Mouse (Mus musculus): Measurements from ENCODE around the gene Fut2. TPM values are rescaled to one million over a fixed set of nuclear protein-coding genes. Genes with fewer than 3 reads are reported as not detected.

The Fut2 gene
- 0.32 TPM in 1 of 2 replicates, not detected in the other for total RNA-seq (2014; rRNA removed)
- 0.15 and 0.67 TPM in 2 replicates for polyA plus RNA-seq (2015; fragmentation: Nextera tagmentation; extraction: Ambion mirVana)

GRCm38 (mm10) chr7:45666161-45666560 lies at the start of gene Fut2:
Gene Fut2 (minus strand): TSS chr7:45666394.
- DNase-seq (ENCODE audit: low spot score) = no peak
- TF ChIP-seq CTCF (IDR thresholded peaks at IDR 0.05; ENCODE audit: low read depth) = no peak
- 86% methylated on average over 7 of the region's 7 CpGs for WGBS
- no peak within 1 kb of the TSS for H3K9ac ChIP-seq (replicated peaks; ENCODE audit: low read length)
- H3K4me2 ChIP-seq (ENCODE audit: low read depth, low read length) = no peak within 1 kb of the TSS
- H3K9me3 ChIP-seq (ENCODE audit: low read length) = no peaks in the 10 kb centered on the region
- H3K27me3 ChIP-seq (ENCODE audit: insufficient read depth, low read length) = no peaks in the 10 kb centered on the region
- H3K36me3 ChIP-seq (ENCODE audit: insufficient read depth, low read length) = no peaks in the 10 kb centered on the region
- H3K4me3 ChIP-seq (ENCODE audit: low read length) = no peak within 1 kb of the TSS
- no peak within 1 kb of the TSS for H3K27ac ChIP-seq
- no peaks in the 10 kb centered on the region for H3K4me1 ChIP-seq (ENCODE audit: insufficient read depth, low read length)
- no peak for ATAC-seq

- H3K36me3 ChIP-seq (ENCODE audit: insufficient read depth, low read length) = peaks cover 34% of the 10 kb centered on the region
- peak within 1 kb of the TSS; percentile 69; the same call in 1 of the 2 replicates for H3K27ac ChIP-seq
- H3K4me2 ChIP-seq (ENCODE audit: low read depth, low read length) = peak within 1 kb of the TSS; percentile 93
- H3K4me3 ChIP-seq (ENCODE audit: low read length) = peak within 1 kb of the TSS; percentile 65
- TF ChIP-seq CTCF (IDR thresholded peaks at IDR 0.05; ENCODE audit: low read depth) = no peak
- peaks cover 27% of the 10 kb centered on the region for H3K4me1 ChIP-seq (ENCODE audit: insufficient read depth, low read length)
- H3K9me3 ChIP-seq (ENCODE audit: low read length) = no peaks in the 10 kb centered on the region
- DNase-seq (ENCODE audit: low spot score) = peak; percentile 99
- H3K27me3 ChIP-seq (ENCODE audit: insufficient read depth, low read length) = no peaks in the 10 kb centered on the region
- WGBS = 8% methylated on average over 34 of the region's 34 CpGs
- H3K9ac ChIP-seq (replicated peaks; ENCODE audit: low read length) = peak within 1 kb of the TSS; percentile 70
- peak; percentile 95 for ATAC-seq
Measured at GRCm38 (mm10) chr7:45715090-45715708, 49.0 kb upstream of the Fut2 start, which contains the start of gene Rpl18. Gene Rpl18 (plus strand): TSS chr7:45715457.

- no peak for TF ChIP-seq CTCF (IDR thresholded peaks at IDR 0.05; ENCODE audit: low read depth)
- DNase-seq (ENCODE audit: low spot score) (peak; percentile 6), ATAC-seq (no peak)
- Histone ChIP-seq H3K4me2 (ENCODE audit: low read depth, low read length) (peak overlapping the region; percentile 93), H3K36me3 (ENCODE audit: insufficient read depth, low read length) (peaks cover 29% of the 10 kb centered on the region), H3K27ac (peak overlapping the region; percentile 62; the same call in 1 of the 2 replicates), H3K27me3 (ENCODE audit: insufficient read depth, low read length) (no peaks in the 10 kb centered on the region), H3K9ac (replicated peaks; ENCODE audit: low read length) (peak overlapping the region; percentile 70), H3K9me3 (ENCODE audit: low read length) (no peaks in the 10 kb centered on the region), H3K4me3 (ENCODE audit: low read length) (peak overlapping the region; percentile 65), H3K4me1 (ENCODE audit: insufficient read depth, low read length) (peaks cover 30% of the 10 kb centered on the region)
- WGBS = 10% methylated on average over 14 of the region's 14 CpGs
Measured at GRCm38 (mm10) chr7:45714630-45715089, 48.5 kb upstream of the Fut2 start.

GRCm38 (mm10) chr7:45713881-45714520 lies 47.8 kb upstream of the Fut2 start:
- no peak overlapping the region for H3K27ac ChIP-seq
- WGBS = 84% methylated on average over 6 of the region's 6 CpGs
- peak overlapping the region; percentile 70; the same call in 1 of the 2 replicates for H3K9ac ChIP-seq (replicated peaks; ENCODE audit: low read length)
- H3K4me2 ChIP-seq (ENCODE audit: low read depth, low read length) = peak overlapping the region; percentile 93
- ATAC-seq = no peak
- H3K4me3 ChIP-seq (ENCODE audit: low read length) = peak overlapping the region; percentile 65
- peaks cover 27% of the 10 kb centered on the region for H3K36me3 ChIP-seq (ENCODE audit: insufficient read depth, low read length)
- H3K4me1 ChIP-seq (ENCODE audit: insufficient read depth, low read length) = peaks cover 29% of the 10 kb centered on the region
- DNase-seq (ENCODE audit: low spot score) = no peak
- no peak for TF ChIP-seq CTCF (IDR thresholded peaks at IDR 0.05; ENCODE audit: low read depth)
- no peaks in the 10 kb centered on the region for H3K27me3 ChIP-seq (ENCODE audit: insufficient read depth, low read length)
- H3K9me3 ChIP-seq (ENCODE audit: low read length) = no peaks in the 10 kb centered on the region

- H3K27me3 ChIP-seq (ENCODE audit: insufficient read depth, low read length) = no peaks in the 10 kb centered on the region
- no peaks in the 10 kb centered on the region for H3K9me3 ChIP-seq (ENCODE audit: low read length)
- H3K4me3 ChIP-seq (ENCODE audit: low read length) = no peak overlapping the region
- H3K36me3 ChIP-seq (ENCODE audit: insufficient read depth, low read length) = peaks cover 27% of the 10 kb centered on the region
- no peak for TF ChIP-seq CTCF (IDR thresholded peaks at IDR 0.05; ENCODE audit: low read depth)
- no peak overlapping the region for H3K4me2 ChIP-seq (ENCODE audit: low read depth, low read length)
- WGBS = 91% methylated on average over 16 of the region's 16 CpGs
- peaks cover 32% of the 10 kb centered on the region for H3K4me1 ChIP-seq (ENCODE audit: insufficient read depth, low read length)
- no peak overlapping the region for H3K9ac ChIP-seq (replicated peaks; ENCODE audit: low read length)
- ATAC-seq (no peak), DNase-seq (ENCODE audit: low spot score) (no peak)
- no peak overlapping the region for H3K27ac ChIP-seq
Measured at GRCm38 (mm10) chr7:45713396-45713795, 47.2 kb upstream of the Fut2 start.

- TF ChIP-seq CTCF (IDR thresholded peaks at IDR 0.05; ENCODE audit: low read depth) = no peak
- Histone ChIP-seq H3K36me3 (ENCODE audit: insufficient read depth, low read length) (peaks cover 27% of the 10 kb centered on the region), H3K4me1 (ENCODE audit: insufficient read depth, low read length) (peaks cover 44% of the 10 kb centered on the region), H3K4me2 (ENCODE audit: low read depth, low read length) (no peak overlapping the region), H3K27ac (no peak overlapping the region), H3K27me3 (ENCODE audit: insufficient read depth, low read length) (no peaks in the 10 kb centered on the region), H3K4me3 (ENCODE audit: low read length) (no peak overlapping the region), H3K9ac (replicated peaks; ENCODE audit: low read length) (no peak overlapping the region), H3K9me3 (ENCODE audit: low read length) (no peaks in the 10 kb centered on the region)
- ATAC-seq = no peak
- 89% methylated on average over 21 of the region's 21 CpGs for WGBS
- no peak for DNase-seq (ENCODE audit: low spot score)
Measured at GRCm38 (mm10) chr7:45712022-45712757, 46.0 kb upstream of the Fut2 start.
